Mouse (Mus musculus): ENCODE data around the gene Uba5. TPM values are rescaled to one million over a fixed set of nuclear protein-coding genes. Genes with fewer than 3 reads are reported as not detected.

The Uba5 gene
- polyA plus RNA-seq, 1 experiment from 2014 or later = 32.9 TPM

GRCm38 (mm10) chr9:104088555-104088954 is 25.6 kb upstream of the Uba5 start:
- Histone ChIP-seq H3K9ac (ENCODE audit: low read depth, low read length) (no peak overlapping the region), H3K4me2 (replicated peaks; ENCODE audit: low read depth) (no peak overlapping the region), H3K27ac (ENCODE audit: low read depth, low read length) (no peak overlapping the region), H3K9me3 (ENCODE audit: control insufficient read depth) (no peaks in the 10 kb centered on the region), H3K36me3 (ENCODE audit: control insufficient read depth, insufficient read depth) (peaks cover 28% of the 10 kb centered on the region), H3K4me3 (ENCODE audit: low read depth, low read length) (no peak overlapping the region), H3K27me3 (replicated peaks; ENCODE audit: control insufficient read depth, insufficient read depth, low read length) (no peaks in the 10 kb centered on the region), H3K4me1 (replicated peaks; ENCODE audit: control insufficient read depth, insufficient read depth, low read length) (no peaks in the 10 kb centered on the region)
- 67% methylated on average over 8 of the region's 8 CpGs for WGBS
- no peak for TF ChIP-seq CTCF (IDR thresholded peaks at IDR 0.05; ENCODE audit: low read depth)
- no peak for ATAC-seq

GRCm38 (mm10) chr9:104085730-104086429 is 22.9 kb upstream of the Uba5 start:
- H3K36me3 ChIP-seq (ENCODE audit: control insufficient read depth, insufficient read depth) = peaks cover 42% of the 10 kb centered on the region
- no peak overlapping the region for H3K27ac ChIP-seq (ENCODE audit: low read depth, low read length)
- no peak for TF ChIP-seq CTCF (IDR thresholded peaks at IDR 0.05; ENCODE audit: low read depth)
- ATAC-seq = no peak
- no peak overlapping the region for H3K4me3 ChIP-seq (ENCODE audit: low read depth, low read length)
- 71% methylated on average over 4 of the region's 4 CpGs for WGBS
- no peak overlapping the region for H3K9ac ChIP-seq (ENCODE audit: low read depth, low read length)
- no peaks in the 10 kb centered on the region for H3K9me3 ChIP-seq (ENCODE audit: control insufficient read depth)
- no peaks in the 10 kb centered on the region for H3K27me3 ChIP-seq (replicated peaks; ENCODE audit: control insufficient read depth, insufficient read depth, low read length)
- H3K4me2 ChIP-seq (replicated peaks; ENCODE audit: low read depth) = no peak overlapping the region
- no peaks in the 10 kb centered on the region for H3K4me1 ChIP-seq (replicated peaks; ENCODE audit: control insufficient read depth, insufficient read depth, low read length)

GRCm38 (mm10) chr9:104080038-104080437 is 17.1 kb upstream of the Uba5 start:
- WGBS = 72% methylated on average over 3 of the region's 3 CpGs
- Histone ChIP-seq H3K27ac (ENCODE audit: low read depth, low read length) (no peak overlapping the region), H3K4me1 (replicated peaks; ENCODE audit: control insufficient read depth, insufficient read depth, low read length) (no peaks in the 10 kb centered on the region), H3K4me2 (replicated peaks; ENCODE audit: low read depth) (no peak overlapping the region), H3K4me3 (ENCODE audit: low read depth, low read length) (no peak overlapping the region), H3K27me3 (replicated peaks; ENCODE audit: control insufficient read depth, insufficient read depth, low read length) (no peaks in the 10 kb centered on the region), H3K9me3 (ENCODE audit: control insufficient read depth) (no peaks in the 10 kb centered on the region), H3K9ac (ENCODE audit: low read depth, low read length) (no peak overlapping the region), H3K36me3 (ENCODE audit: control insufficient read depth, insufficient read depth) (peaks cover 47% of the 10 kb centered on the region)
- no peak for ATAC-seq
- no peak for TF ChIP-seq CTCF (IDR thresholded peaks at IDR 0.05; ENCODE audit: low read depth)

GRCm38 (mm10) chr9:104079379-104079778 is 16.4 kb upstream of the Uba5 start:
- Histone ChIP-seq H3K27ac (ENCODE audit: low read depth, low read length) (no peak overlapping the region), H3K4me2 (replicated peaks; ENCODE audit: low read depth) (no peak overlapping the region), H3K9me3 (ENCODE audit: control insufficient read depth) (no peaks in the 10 kb centered on the region), H3K4me1 (replicated peaks; ENCODE audit: control insufficient read depth, insufficient read depth, low read length) (no peaks in the 10 kb centered on the region), H3K27me3 (replicated peaks; ENCODE audit: control insufficient read depth, insufficient read depth, low read length) (no peaks in the 10 kb centered on the region), H3K9ac (ENCODE audit: low read depth, low read length) (no peak overlapping the region), H3K4me3 (ENCODE audit: low read depth, low read length) (no peak overlapping the region), H3K36me3 (ENCODE audit: control insufficient read depth, insufficient read depth) (peaks cover 49% of the 10 kb centered on the region)
- TF ChIP-seq CTCF (IDR thresholded peaks at IDR 0.05; ENCODE audit: low read depth) = peak; percentile 83
- peak; percentile 68; the same call in 1 of the 2 replicates for ATAC-seq
- WGBS = 50% methylated on average over 5 of the region's 5 CpGs

GRCm38 (mm10) chr9:104078780-104079179 is 15.8 kb upstream of the Uba5 start:
- Histone ChIP-seq H3K27ac (ENCODE audit: low read depth, low read length) (no peak overlapping the region), H3K36me3 (ENCODE audit: control insufficient read depth, insufficient read depth) (peaks cover 46% of the 10 kb centered on the region), H3K4me2 (replicated peaks; ENCODE audit: low read depth) (no peak overlapping the region), H3K27me3 (replicated peaks; ENCODE audit: control insufficient read depth, insufficient read depth, low read length) (no peaks in the 10 kb centered on the region), H3K4me3 (ENCODE audit: low read depth, low read length) (no peak overlapping the region), H3K9ac (ENCODE audit: low read depth, low read length) (no peak overlapping the region), H3K4me1 (replicated peaks; ENCODE audit: control insufficient read depth, insufficient read depth, low read length) (no peaks in the 10 kb centered on the region), H3K9me3 (ENCODE audit: control insufficient read depth) (no peaks in the 10 kb centered on the region)
- no peak for ATAC-seq
- TF ChIP-seq CTCF (IDR thresholded peaks at IDR 0.05; ENCODE audit: low read depth) = no peak
- 100% methylated on average over 1 of the region's 1 CpGs for WGBS

- WGBS = 73% methylated on average over 2 of the region's 2 CpGs
These were observed 12.9 kb upstream of the Uba5 start for GRCm38 (mm10) chr9:104075808-104076207.

More at GRCm38 (mm10) chr9:104075808-104076207, 12.9 kb upstream of the Uba5 start:
- ATAC-seq = no peak
- H3K4me2 ChIP-seq (replicated peaks; ENCODE audit: low read depth) = no peak overlapping the region
- H3K27me3 ChIP-seq (replicated peaks; ENCODE audit: control insufficient read depth, insufficient read depth, low read length) = no peaks in the 10 kb centered on the region
- no peak overlapping the region for H3K4me3 ChIP-seq (ENCODE audit: low read depth, low read length)
- H3K27ac ChIP-seq (ENCODE audit: low read depth, low read length) = no peak overlapping the region
- H3K9me3 ChIP-seq (ENCODE audit: control insufficient read depth) = no peaks in the 10 kb centered on the region
- H3K36me3 ChIP-seq (ENCODE audit: control insufficient read depth, insufficient read depth) = peaks cover 21% of the 10 kb centered on the region; the same call in 1 of the 2 replicates
- H3K4me1 ChIP-seq (replicated peaks; ENCODE audit: control insufficient read depth, insufficient read depth, low read length) = no peaks in the 10 kb centered on the region
- peak; percentile 78 for TF ChIP-seq CTCF (IDR thresholded peaks at IDR 0.05; ENCODE audit: low read depth)
- no peak overlapping the region for H3K9ac ChIP-seq (ENCODE audit: low read depth, low read length)
